Mouse (Mus musculus) bone marrow macrophage, adult 2 months (primary cell): ENCODE measurements at regions not wholly inside any gene's neighbourhood (a gene's known extent, or its start where the extent isn't known, plus 50 kb on each side); places are given as distances from the start of the nearest gene placed in this dataset.

Source experiments
- CTCF ChIP-seq: IDR thresholded peaks from 2 replicates; pipeline ENCODE4 v1.5.1; 2012; ENCODE audit warnings: low read depth, mild to moderate bottlenecking, low read length, moderate library complexity
- POLR2A ChIP-seq: IDR thresholded peaks from 2 replicates; pipeline ENCODE4 v1.6.1; 2012; ENCODE audit warnings: mild to moderate bottlenecking, low read depth, low read length, borderline replicate concordance

- TF ChIP-seq CTCF (no peak), POLR2A (no peak)
These were observed 197.9 kb downstream of the Lmo4 start for GRCm38 (mm10) chr3:144007111-144007619.
